Mouse (Mus musculus): Measurements from ENCODE around the gene Nell1.

The Nell1 gene

DNA sequence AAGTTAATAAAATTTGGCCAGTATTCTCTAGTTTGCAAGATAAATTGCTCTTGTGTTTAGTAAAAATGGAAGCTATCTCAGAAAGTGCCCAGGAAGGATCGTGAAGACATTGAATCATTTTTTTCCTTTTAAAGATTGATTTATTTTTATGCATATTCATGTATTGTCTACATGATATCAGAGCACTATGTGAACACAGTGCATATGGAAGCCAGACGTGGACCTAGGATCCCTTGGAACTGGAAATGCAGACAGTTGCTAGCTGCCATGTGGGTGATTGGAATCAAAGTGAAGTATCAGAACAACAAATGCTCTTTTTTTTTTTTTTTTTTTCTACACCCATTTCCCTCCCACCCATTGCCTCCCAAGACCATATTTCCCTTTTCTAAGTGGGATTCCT, 79.0 kb downstream of the Nell1 start:
- peak; percentile 52 for DNase-seq

DNA sequence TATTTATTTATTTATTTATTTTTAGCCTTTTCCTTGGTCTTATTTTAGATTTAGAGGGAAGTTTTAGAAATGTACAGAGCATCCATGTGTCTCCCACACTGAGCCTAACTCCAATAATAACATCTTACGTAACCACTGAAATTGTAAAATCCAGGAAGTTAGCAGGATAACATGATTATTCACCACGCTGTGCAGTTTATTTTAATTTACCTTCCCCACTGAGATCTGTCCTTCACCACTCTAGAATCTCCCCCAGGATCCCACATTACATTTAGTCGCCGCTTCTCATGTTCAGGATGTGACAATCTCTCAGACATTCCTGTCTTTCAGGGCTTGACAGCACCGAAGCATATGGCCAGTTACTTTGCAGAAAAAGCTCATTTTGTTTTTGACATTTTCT, 119.8 kb downstream of the Nell1 start:
- DNase-seq = no peak

DNA sequence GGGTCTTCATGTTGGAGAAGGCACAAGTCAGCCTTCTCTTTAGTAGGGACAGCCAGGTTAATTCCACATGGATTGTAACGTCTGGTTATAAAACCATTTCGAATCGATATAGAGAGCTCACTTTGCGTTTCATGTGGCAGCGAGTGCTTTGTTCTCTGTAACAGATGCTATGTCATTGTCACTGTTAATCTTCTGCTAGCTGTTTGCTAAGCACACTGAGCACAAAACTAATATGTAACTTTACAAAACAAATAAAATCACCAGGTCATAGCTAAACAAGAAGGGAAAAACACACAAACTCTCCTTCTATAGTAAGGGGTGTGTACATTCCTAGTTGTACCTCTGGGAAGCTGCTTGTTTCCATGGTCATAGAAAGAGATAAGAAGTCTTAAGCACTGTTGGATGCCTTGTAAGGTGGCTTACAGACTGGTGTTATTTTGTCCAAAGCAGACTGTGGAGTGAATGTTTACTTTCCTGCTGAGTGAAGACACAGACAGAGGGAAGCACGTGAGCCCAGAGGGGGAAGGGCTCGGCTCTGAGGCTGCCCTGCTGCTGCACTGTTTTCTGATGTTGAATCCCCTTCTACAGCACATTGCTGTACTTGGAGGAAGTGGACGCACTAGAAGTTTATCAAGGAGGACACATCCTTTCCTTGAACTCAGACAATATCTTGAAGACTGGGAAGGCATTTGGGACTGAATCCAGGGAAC, 131.1 kb downstream of the Nell1 start:
- no peak for DNase-seq

DNA sequence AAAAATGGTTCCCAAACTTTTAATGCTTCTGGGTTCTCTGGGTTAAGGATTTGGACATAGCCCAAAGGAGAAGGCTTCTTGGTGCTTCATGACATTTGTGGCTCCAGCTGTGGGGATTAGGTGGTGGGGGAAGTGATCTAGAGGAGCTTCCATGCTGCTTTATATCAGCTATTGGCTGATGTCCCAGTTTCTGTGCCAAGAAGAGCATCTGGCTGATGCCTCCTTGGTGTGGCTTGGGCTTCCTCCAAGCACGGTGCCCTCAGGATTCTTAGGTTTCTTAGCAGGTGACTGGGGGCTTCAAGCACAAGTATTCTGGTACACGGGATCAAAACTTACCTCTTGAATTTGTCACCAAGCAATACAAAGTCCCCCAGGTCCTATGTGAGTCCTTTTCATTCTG, 132.6 kb downstream of the Nell1 start:
- no peak for DNase-seq

DNA sequence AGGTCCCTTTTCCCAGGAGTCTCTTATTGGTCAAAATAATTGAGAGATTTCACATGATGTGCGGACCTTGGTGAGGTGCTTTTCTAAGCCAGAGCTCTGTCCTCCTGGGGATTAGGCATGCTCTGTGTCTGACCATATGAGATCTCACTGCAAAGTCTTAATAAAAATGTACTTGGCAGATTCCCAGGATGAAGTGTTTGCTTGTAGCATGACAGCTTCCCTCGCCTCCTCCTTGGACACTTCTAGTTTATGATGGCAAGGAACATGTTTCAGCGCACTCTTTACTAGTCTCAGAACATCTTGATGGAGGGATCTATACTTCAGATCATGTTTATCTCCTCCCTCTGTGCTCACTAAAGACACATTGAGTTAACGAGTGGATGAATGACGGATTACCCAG, 143.7 kb downstream of the Nell1 start:
- DNase-seq = no peak

DNA sequence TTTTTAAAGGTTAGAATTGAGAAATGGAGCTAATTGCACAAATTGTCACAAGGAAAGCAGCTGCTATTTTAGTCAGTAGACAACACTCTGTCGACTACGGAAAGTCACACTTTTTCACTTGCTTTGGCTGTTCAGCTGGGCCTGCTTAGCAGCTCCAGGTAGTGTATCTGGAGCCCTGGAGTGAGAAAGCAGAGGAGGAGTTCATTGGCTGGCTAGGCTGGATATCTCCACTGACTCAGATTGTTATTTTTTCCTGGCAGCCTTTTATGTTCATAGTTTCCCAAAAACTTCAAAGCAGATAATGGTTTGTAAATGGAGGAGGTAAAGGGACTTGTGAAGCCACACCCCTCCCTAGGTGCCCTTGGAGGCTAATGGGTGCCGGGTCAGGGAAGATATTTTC, 163.0 kb downstream of the Nell1 start:
- DNase-seq = peak; percentile 59

DNA sequence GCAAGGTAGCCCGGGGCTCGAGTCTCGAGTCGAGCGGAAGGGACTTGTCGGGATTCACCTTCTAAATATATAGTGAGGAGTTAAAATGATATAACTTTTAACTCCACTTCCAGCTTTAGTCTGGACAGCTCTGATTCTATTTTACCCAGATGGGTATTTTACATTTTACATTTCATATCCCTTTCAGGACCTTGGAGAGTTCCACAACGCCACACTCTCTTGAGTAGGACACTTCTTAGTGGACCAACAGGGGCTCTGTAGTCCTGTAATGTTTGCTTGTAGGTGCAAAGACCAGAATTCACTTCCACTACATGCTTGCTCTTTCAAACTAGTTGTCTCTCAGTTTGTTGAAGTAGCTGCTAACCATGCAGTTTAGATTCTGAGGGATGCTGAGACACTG, 174.7 kb downstream of the Nell1 start:
- no peak for DNase-seq

DNA sequence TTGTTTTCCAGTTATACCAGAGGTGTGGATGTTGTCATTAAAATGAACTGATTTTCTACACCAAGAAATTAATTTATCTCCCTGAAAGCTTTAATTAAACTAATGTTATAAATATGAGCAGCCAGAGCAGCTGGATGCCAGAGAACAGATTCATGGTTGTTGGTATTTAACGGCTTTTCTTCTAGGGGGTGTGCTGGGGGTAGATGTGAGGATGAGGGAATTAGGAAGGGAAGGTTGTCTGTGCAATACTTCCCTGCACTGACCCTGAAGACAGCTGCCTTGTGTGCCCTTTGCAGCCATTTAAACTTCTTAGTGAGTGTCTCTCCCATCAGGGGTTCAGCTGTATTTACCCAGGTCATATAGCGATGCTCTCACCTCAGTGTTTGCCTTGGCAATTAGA, 176.2 kb downstream of the Nell1 start:
- no peak for DNase-seq

DNA sequence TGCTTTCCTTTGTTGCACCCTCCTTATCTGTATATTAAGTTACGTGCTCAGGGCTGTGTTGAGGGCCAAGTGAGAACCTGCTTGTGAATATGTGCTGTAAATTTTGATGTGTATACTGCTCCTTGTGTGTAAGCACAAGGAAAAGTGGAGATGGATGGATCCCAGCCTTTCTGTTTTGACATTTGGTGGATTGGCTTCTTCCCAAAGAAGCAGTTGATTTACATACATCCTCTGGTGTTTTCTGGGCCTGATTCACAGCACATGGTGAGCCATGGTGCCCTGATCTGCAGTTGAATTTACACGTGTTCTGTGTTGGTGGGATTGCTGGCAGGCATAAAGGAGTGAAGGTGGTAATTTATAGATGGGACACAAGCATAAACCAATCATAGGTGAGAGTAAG, 179.0 kb downstream of the Nell1 start:
- DNase-seq = peak; percentile 67

DNA sequence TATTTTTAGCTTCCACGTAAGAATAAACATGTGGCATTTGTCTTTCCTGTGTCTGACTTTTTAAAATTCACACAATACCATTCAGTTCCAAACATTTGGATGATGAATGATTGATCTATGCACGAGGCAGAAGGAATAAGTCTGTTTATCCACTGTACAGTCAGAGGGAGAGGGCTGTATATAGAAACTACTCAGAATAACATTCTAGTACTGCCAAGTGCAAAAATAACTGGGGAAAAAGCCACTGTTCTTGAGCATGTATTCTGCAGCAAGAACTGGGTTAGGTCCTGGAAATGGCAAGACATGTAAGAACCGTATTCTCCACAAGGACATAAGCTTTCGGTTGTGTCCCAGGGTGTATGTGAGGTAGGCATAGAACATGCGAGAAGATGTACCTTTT, 187.9 kb downstream of the Nell1 start:
- DNase-seq = peak; percentile 11

DNA sequence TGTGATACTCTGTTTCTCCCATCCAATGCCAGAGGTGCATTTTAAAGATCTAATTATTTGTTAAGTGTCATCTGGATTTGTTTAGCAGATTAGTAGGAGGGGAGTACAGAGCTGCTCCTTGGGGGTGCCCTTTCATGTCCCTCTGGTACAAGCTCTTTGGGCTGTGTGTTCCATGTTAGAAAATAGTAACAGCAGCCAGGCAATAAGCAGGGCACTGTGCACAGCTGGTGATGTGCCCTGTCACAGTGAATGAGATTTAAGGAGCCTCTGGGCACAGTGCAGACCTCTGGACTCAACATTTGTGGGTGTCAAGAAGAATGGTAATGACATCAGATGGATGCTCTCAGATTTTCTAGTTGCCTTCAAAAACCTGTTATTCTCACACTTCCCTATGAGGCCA, 194.1 kb downstream of the Nell1 start:
- peak; percentile 31 for DNase-seq

DNA sequence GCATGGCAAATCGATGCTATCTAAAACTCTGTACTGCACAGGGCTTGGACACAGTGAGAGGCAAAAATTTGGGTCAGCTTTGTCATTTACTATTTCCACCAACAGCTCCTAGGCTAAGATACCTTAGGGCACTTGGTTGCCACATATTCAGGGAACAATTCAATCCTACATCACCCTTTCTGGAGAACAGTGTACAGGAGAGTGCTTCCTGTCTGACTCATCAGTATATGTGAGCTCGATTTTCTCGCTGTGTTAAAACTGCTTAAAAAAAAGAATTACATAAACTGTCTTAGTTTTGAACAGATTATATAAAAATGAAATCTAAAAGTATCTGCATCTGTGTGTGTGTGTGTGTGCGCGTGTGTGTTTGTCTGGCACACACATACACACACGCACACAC, 211.6 kb downstream of the Nell1 start:
- no peak for DNase-seq

DNA sequence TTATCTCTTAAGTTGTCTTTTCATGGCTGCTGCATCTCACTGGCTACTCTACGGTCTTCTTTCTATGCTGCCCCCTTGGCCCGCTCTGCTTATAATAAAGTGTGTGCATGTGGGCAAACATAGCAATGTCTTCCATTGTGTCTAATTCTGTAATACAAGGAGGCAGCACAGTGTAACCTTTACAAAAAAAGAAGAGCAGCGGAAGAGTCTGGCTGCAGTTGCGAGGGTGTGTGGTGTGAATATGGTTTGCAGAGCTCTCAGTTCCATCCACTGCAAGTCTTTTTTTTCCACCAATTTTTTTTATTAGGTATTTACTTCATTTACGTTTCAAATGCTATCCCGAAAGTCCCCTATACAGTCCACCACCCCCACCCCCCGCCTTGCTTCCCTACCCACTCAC, 219.3 kb downstream of the Nell1 start:
- no peak for DNase-seq

DNA sequence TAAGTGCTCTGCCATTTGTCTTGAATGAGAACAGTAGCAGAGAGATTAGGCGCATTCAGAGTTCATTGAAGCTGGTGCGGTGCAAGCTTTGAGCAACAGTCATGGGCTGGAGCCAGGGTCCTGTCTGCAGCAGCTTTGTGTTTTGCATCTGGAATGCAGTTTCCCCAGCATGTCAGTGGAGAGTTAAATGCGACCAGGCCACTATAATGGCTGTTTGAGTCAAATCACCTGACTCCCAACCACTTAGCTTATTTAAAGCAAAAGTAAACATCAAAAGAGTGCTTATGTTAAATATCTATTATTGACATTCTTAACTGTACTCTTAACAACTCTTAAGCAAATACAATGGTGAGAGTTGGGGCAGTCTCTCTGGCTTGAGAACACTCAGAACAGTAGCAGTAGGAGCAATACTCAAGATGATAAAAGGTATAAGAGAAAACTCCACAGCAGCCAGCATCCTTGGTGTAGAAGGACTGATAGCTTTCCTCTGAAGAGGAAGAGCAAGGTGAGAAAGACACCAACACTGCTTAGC, 220.5 kb downstream of the Nell1 start:
- DNase-seq = no peak

DNA sequence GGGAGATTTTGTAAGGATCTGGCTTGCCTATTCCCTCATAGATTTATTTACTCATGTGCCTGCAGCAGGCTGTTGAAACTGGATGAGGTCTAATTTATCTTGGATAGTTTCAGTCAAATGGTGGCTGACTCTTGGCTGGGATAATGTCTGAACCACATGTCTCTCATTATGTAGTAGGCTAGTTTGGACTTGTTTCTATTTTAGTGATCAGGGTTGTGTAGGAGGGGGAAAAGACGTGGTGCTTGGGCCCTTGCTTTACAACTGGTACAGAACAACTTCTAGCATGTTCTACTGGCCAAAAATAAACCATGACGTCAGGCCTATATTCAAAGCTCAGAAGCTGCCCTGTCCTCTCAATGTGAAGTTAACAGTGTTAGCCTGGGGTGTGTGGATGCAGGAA, 230.6 kb downstream of the Nell1 start:
- peak; percentile 94 for DNase-seq

DNA sequence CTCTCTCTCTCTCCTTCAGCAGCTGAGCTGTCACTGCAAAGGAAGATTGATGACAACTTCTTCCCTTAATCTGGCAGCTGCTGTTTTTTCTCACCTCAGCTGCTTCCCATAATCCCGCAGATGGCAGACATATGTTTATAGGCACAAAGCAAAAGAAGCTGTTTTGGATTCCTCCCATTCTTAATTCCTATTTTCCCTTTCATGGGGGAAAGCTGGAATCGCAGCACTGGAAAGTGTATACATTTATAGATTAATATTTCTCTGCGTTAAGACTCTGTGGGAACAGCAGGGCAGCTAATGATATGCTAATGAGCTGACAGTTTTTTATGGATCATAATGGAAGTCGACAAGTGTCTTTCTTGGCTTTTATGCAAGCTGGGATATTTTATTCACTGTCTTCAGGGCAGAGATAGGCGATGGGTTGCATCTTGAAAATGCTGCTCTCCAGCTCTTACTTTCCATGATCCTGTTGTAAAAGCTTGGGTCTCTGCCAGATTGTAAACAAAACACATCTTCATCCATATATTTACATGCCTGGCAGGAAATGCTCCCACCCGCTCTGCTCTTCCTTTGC, 236.1 kb downstream of the Nell1 start:
- DNase-seq = no peak

DNA sequence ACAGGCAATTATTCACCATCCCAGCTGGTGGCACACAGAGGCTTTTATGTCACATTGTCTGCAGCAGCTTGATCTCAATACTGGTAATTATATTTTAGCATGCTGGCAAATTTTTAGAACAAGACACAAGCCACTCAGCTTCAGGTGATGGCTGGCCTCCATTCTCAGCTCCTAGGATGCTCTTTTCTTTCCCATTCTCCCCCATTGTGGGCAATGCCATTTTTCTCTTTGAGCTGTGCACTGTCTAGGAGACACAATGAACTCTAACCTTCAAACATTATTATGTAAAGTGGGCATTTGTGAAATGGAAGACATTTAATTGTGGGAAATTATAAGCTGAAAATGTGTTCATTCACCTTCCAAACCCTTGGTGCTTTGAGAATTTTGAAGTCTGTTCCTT, 247.2 kb downstream of the Nell1 start:
- DNase-seq = peak; percentile 21

DNA sequence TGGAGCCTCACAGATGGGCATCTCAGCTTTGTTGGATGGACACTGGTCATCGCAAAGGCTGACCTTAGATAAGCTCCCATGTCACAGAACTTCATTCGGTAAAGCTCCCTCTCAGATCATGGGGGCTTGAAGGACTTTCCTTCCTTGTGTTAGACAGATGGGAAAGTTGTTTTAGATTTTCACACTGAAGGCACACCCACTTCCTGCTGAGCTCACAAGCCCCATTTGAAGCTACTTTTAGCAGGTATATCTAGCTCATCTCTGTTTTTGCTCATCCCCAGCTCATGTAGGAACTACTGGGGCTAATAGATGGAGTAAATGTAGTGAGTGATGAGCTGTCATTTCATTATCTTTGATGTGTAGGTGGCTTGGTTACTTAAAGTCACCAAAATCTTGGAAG, 252.0 kb downstream of the Nell1 start:
- DNase-seq = peak; percentile 40

DNA sequence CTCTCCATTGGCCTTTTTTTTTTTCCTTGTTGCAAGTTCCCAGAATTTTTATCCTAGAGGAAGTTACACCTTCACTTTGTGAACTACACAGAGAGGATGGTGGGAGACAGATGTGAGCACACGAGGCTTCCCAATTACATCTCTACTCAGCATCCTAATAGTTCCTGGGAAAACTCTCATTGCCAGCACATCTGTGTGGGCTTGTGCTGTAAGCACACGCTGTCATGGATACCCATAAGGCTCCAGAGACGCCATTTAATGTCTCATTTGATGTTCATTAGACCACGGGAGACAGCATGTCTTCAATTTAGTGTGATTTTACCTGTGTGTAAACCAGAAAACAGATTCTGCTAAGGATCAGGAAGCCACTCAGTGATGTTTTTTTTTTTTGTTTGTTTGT, 253.6 kb downstream of the Nell1 start:
- DNase-seq = no peak

DNA sequence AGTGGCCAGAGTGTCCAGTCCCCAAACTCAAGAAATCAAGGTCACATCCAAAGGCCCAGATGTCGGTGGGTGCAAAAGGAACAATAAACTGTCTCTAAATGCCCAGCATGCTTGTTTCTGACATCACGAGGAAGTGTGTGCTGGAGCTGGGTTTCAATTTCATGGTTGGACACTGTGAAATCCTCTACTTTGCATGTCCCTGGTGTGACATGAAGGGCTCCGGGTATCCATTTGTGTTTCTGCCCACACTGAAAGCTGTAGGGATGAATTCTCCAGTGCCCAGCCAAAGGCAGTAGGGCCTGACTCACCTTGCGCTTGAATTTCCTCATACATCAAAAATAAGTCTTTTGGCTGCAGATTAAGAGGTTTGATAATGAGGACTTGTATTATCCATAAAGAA, 266.5 kb downstream of the Nell1 start:
- peak; percentile 59 for DNase-seq

DNA sequence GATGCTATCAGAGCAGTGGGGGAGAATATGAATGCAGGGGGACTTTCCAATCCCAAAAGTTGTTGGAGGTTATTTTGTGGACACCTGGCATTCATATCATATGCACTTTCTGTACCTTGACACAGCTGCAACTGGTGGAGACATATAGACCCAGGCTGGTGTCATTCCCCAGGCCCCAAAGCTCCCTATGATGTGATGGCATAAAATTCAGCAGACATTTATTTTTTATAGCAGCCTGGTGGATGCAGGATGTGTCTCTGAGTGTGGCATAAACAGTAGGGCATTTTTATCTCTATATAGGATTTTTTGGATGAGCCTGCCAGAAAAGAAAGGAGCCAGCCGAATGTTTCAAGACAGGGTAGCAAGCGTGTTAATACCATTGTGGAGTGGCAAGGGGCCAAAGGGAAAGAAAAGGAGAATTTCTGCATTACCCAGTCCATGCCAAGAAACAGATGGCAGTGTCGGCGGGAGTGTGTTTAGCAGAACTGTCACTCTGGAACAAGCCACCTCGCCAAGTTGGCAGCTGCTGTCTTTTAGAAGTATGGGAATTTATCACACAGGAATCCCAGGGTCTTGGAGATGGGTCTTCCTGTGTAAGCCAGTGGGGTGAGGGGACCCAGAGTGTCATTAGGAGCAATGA, 267.1 kb downstream of the Nell1 start:
- DNase-seq = peak; percentile 74

DNA sequence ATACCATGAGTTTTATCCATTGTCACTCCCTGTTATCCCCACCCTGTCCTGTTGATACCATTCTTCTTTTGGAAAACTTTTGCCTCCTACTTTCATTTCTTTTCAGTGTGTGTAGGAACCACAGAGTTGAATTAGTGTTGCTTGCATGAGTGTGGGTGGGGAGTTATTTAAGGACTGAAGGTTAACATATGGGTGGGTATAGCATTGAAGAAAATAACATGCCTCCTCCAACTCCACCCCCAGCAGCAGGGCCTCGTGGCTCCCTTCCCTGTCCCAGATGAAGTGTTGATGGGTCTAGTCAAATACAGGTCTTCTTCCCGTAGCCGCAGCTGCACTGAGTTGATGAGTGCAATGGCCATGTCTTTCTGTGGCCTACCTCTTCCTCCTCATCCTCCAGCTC, 278.5 kb downstream of the Nell1 start:
- DNase-seq = no peak

DNA sequence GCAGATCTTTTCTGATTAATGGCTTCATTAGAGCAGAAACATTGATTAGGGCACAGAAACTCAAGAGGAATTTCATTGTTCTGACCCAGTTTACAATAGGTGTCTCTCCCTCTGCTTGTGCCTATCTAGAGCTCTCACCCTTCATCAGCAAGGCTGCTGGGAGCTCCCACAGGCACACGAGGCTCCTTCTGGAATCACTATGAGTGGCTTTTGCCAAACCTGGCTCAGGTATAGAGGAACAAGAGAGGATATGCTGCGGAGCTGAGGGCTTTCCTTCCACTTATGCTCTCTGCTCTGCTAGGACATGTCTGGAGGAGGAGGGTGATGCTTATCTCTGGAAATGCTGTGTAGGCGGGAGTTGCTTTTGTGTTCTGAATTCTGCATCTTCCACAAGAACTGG, 285.4 kb downstream of the Nell1 start:
- peak; percentile 79 for DNase-seq

DNA sequence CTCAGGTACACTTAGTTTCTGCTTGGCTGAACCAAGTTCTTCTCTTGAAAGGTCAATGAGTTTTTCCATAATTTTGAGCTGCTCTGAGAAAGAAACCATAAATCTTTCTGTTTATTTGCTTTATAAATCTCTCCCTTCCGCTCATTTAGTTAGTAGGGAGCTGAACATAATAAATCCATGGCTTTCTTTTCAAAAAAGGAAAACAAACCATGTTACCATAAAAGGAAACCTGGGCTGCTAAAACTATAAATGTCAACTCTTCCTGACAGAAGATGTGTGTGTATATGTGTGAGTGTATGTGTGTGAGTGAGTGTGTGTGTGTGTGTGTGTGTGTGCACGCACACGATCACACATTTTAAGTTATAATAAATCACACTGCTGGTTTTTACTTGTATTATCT, 320.8 kb downstream of the Nell1 start:
- no peak for DNase-seq
